ENCODE assay signal across 11 mouse cellular contexts in the genomic region with DNA sequence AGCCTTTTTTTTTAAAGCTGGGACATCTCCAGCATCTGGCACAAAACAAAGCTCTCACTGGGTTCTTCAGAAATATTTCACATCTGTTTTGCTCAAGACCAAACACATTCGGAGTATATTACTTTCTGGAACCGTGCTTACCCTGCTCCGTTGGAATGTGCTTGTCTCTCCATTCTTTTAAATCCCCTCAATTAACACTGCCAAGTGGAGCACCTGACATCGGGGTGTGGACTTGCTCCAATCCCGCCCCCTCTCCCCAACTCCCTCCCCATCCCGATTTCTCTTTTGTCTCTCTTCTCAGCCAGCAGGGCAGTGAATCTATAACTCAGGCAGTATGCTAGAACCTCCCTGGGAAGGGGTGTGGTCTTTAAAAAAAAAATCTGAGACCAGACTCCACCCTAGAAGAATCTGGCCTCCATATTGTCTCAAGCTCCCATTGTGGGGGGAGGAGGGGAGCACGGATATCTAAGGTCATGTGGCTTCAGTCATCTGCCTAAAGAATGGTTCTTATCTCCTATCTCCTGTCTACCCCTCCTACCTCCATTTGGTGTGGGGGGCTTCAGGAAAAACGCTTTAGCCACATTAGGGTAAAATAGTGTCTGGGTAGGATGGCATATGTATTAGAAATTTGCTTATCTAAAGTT. TPM values are rescaled to one million over a fixed set of nuclear protein-coding genes. Genes with fewer than 3 reads are reported as not detected.
A peak's percentile ranks its signal among the peaks of the same experiment; 100 is the strongest.
DNase-seq lines count a peak whose midpoint lies in the region; ATAC-seq and TF ChIP-seq lines count a peak whose summit lies in the region.
"Had no signal": no experiment of that assay in that cellular context is flagged by ENCODE, and none has a peak within 500 bp of the region (broad histone marks: within the 10 kb centered on the region; RNA-seq: fewer than 3 reads in every experiment).

No protein-coding gene starts in this region.

- peaks cover 44% of the 10 kb centered on the region for H3K4me1 ChIP-seq in kidney, embryonic 15.5 days
- H3K4me1 ChIP-seq in E14TG2a.4 (replicated peaks; ENCODE audit: low read depth, low read length), result peaks cover 18% of the 10 kb centered on the region

- no peak overlapping the region for H3ac ChIP-seq in myocyte (ENCODE audit: control insufficient read depth, insufficient read length)

- H3K79me2 ChIP-seq in myocyte (ENCODE audit: control insufficient read depth, insufficient read depth), result no peaks in the 10 kb centered on the region

- no peak for DNase-seq in kidney, postnatal 4 days
- DNase-seq in MN1 (ENCODE audit: low spot score), result peak; percentile 62
- DNase-seq in c-Kit-positive CD71-positive TER-119-positive erythroid progenitor cells, embryonic 14.5 days (ENCODE audit: low spot score), result no peak
- no peak for DNase-seq in spleen, postnatal 4 days (ENCODE audit: low spot score in 2 of 2)
- DNase-seq: cerebellum, postnatal 36 days; layer of hippocampus, adult 9-11 months; liver, embryonic 13.5 days had no signal

- H3K4me3 ChIP-seq in kidney, embryonic 15.5 days (replicated peaks), result no peak overlapping the region
- H3K4me3 ChIP-seq in E14TG2a.4 (replicated peaks; ENCODE audit: low read length) (peak overlapping the region; percentile 65; the same call in 1 of the 2 replicates), myocyte (peak overlapping the region; percentile 7)
- H3K4me3 ChIP-seq: liver, embryonic 13.5 days; neural tube, embryonic 15.5 days had no signal

- peak overlapping the region; percentile 87; the same call in 1 of the 2 replicates for H3K27ac ChIP-seq in kidney, embryonic 15.5 days
- H3K27ac ChIP-seq: liver, embryonic 13.5 days had no signal

- no peaks in the 10 kb centered on the region for H3K9me3 ChIP-seq in kidney, embryonic 15.5 days (replicated peaks)
- H3K9me3 ChIP-seq in E14TG2a.4 (ENCODE audit: low read length), result peaks cover 2% of the 10 kb centered on the region; the same call in 1 of the 2 replicates
- H3K9me3 ChIP-seq: liver, embryonic 13.5 days had no signal

- H3K36me3 ChIP-seq in kidney, embryonic 15.5 days, result no peaks in the 10 kb centered on the region
- H3K36me3 ChIP-seq in E14TG2a.4 (ENCODE audit: insufficient read depth, low read length) (no peaks in the 10 kb centered on the region), myocyte (ENCODE audit: control insufficient read depth, insufficient read depth) (no peaks in the 10 kb centered on the region)
- H3K36me3 ChIP-seq: liver, embryonic 13.5 days; neural tube, embryonic 15.5 days had no signal

- no peak for TF ChIP-seq CTCF in E14TG2a.4 (conservative IDR thresholded peaks at IDR 0.05; ENCODE audit: low read length)

- WGBS in kidney, embryonic 15.5 days, result 44% methylated on average over 8 of the region's 8 CpGs

- H3K4me2 ChIP-seq in kidney, embryonic 15.5 days, result no peak overlapping the region; the same call in 1 of the 2 replicates
- H3K4me2 ChIP-seq in myocyte (ENCODE audit: low read depth), result peak overlapping the region; percentile 76

- no peaks in the 10 kb centered on the region for H3K27me3 ChIP-seq in kidney, embryonic 15.5 days
- H3K27me3 ChIP-seq in E14TG2a.4 (ENCODE audit: insufficient read depth, low read length), result peaks cover 41% of the 10 kb centered on the region
- no peaks in the 10 kb centered on the region for H3K27me3 ChIP-seq in myocyte (ENCODE audit: control insufficient read depth, insufficient read depth, insufficient read length)
- H3K27me3 ChIP-seq: neural tube, embryonic 15.5 days had no signal

- H3K9ac ChIP-seq in kidney, embryonic 15.5 days, result no peak overlapping the region
- H3K9ac ChIP-seq: liver, embryonic 13.5 days; neural tube, embryonic 15.5 days had no signal

- no peak for ATAC-seq in kidney, embryonic 15.5 days (replicated peaks; ENCODE audit: low FRiP score)

- TF ChIP-seq POLR2A in myocyte (IDR thresholded peaks at IDR 0.05; ENCODE audit: insufficient read length, low read depth), result no peak

TF ChIP-seq in myocyte, 11 proteins besides CTCF, POLR2A, EP300 and RAD21:
- TF ChIP-seq REST (IDR thresholded peaks at IDR 0.05; ENCODE audit: insufficient read depth, insufficient read length), result no peak
- no peak for TF ChIP-seq CEBPB (IDR thresholded peaks at IDR 0.05; ENCODE audit: insufficient read depth, poor library complexity, severe bottlenecking)
- no peak for TF ChIP-seq SRF (IDR thresholded peaks at IDR 0.05; ENCODE audit: control insufficient read depth, insufficient read length, low read depth)
- TF ChIP-seq TCF12 (IDR thresholded peaks at IDR 0.05; ENCODE audit: insufficient read depth, poor library complexity, severe bottlenecking), result no peak
- no peak for TF ChIP-seq MYOD1 (IDR thresholded peaks at IDR 0.05; ENCODE audit: control insufficient read depth in 1 of 3, insufficient read length in 2 of 3, low read depth in 2 of 3)
- no peak for TF ChIP-seq E2F4 (IDR thresholded peaks at IDR 0.05; ENCODE audit: insufficient read depth)
- TF ChIP-seq MYOG (IDR thresholded peaks at IDR 0.05; ENCODE audit: control insufficient read depth in 1 of 3, insufficient read depth in 1 of 3, insufficient read length in 2 of 3, low read depth in 2 of 3), result no peak
- TF ChIP-seq POLR2AphosphoS2 (IDR thresholded peaks at IDR 0.05; ENCODE audit: insufficient read length, low read depth), result no peak
- no peak for TF ChIP-seq MAX (IDR thresholded peaks at IDR 0.05; ENCODE audit: low read depth)
- no peak for TF ChIP-seq USF1 (IDR thresholded peaks at IDR 0.05; ENCODE audit: low read depth)
- TF ChIP-seq TCF3 (IDR thresholded peaks at IDR 0.05; ENCODE audit: insufficient read length, low read depth), result no peak

RNA-seq across cellular contexts. Expression of a gene that starts 37.6 kb away (rescaled TPM):
- 35.6 and 37.3 TPM in 2 replicates for polyA plus RNA-seq in kidney, embryonic 15.5 days (2015; fragmentation: Nextera tagmentation; extraction: Ambion mirVana)
- 4.2 TPM for polyA plus RNA-seq in myocyte (2012; fragmentation: generic; extraction: Trizol)
